Mouse (Mus musculus) ovary, adult 18-20 months (tissue): ENCODE results near the gene Nck1.

Experiments used
- DNase-seq: peaks from one replicate; pipeline ENCODE4 v3.0.0; 2022; ENCODE audit warnings: low spot score, mixed read lengths

The Nck1 gene

DNA sequence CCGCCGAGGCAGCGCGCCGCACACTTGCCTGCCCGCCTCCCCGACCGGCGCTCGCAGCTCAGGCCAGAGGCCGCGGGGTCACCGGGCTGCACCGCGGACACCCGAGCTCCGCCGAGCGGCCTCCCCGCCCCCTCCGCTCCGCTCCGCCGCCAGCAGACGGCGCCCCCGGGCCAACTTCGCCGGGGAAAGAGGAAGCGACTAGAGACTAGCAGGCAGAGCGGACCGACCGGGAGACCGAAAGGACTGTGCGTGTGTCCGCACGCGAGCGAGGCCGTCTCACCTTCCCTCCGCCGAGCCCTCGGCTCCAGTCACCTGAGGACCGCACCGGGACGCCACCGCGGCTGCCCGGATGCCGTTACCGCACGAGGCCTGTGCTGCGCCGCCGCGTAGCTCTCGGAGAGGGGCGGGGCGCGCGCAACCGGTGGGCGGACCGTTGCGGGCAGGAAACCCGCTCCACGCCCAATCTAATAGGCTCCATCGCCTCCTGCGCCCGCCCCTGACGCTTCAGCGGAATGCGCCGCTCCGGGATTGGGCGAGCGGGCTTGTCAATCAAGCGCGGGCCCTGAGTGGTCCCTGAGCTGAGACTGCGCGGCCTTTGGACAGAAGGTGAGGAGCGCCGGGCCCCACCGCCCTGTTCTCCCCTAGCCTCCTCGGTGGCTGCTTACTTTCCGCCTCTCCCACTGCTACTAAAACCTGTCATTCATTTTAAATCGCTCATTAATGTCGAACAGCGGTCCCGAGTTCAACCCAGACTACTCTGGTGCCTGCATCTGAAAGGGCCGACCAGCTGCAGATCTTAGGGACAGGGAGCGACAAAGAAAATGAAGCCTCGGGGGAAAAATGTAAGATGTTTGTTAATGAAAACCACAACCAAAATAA, at the start of gene Nck1:
Gene Nck1 (minus strand): TSS at position 420 of the 879 bp plus-strand sequence.
- peak; percentile 97 for DNase-seq

DNA sequence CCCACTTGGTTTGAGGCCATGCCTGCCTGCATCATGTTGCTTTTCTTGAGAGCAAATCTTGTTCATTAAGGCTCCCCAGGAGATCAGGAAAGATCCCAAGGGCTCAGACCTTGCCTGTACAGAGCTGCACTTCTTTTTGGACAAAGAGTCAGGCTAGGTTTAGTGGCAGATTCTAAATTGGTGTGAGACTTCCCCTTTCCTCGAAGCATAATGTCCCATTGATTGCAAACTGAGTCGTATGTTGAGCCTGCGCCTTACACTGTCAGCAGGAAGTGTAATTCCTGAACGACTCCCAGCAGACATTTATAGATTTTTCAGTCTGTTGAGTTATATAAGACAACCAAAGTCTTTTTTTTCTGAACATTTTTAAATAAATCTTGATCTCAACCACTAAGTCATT, 44.5 kb upstream of the Nck1 start:
- DNase-seq = no peak

DNA sequence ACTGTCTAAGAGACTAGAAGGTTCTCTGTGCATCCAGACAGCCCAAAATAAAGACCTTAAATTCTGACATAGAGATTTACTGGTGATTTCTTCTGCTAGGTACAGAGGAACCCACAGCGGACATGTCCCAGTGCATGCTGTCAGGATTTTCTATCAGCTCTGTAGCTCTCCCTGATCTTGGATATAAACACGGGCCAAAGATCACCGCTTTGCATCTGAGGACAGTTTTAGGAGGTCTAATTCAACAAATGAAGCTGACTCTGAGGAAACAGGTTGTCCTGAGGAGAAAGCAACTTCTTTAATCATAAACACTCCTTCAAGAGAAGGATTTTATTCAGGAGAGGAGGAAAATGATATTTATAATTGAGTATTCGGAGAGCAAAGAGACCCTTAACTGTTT, 38.1 kb upstream of the Nck1 start:
- no peak for DNase-seq

DNA sequence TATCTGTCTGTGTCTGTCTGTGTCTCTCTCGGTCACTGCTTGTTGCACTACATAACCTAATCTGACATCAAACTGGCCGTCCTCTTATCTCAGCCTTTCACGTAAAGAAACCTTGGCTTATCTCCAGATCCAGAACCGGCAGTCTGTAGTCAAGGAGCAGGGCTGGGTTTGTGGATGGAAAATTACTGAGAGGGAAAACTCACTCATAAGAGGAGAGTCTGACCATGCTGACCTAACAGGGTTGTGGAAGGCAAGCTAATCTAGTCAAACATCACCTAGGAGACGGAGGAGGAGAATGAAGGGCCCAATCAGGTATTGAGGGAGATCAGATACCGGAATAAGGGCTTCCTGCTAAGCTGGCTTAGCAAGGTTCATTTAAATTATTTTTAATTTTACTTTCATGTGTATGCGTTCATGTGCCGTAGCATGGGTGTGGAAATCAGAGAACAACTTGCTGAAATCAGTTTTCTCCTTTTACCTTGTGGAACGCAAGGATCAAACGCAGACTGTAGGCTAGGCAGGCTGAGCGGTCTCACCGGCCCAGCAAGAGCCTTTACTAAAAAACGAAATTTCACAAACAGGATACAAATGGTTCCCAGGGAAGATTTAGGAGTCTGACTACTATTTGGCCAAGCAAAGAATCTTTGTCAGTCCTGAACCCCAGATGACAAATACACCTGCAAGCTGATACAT, 37.1 kb upstream of the Nck1 start:
- DNase-seq = peak; percentile 51

DNA sequence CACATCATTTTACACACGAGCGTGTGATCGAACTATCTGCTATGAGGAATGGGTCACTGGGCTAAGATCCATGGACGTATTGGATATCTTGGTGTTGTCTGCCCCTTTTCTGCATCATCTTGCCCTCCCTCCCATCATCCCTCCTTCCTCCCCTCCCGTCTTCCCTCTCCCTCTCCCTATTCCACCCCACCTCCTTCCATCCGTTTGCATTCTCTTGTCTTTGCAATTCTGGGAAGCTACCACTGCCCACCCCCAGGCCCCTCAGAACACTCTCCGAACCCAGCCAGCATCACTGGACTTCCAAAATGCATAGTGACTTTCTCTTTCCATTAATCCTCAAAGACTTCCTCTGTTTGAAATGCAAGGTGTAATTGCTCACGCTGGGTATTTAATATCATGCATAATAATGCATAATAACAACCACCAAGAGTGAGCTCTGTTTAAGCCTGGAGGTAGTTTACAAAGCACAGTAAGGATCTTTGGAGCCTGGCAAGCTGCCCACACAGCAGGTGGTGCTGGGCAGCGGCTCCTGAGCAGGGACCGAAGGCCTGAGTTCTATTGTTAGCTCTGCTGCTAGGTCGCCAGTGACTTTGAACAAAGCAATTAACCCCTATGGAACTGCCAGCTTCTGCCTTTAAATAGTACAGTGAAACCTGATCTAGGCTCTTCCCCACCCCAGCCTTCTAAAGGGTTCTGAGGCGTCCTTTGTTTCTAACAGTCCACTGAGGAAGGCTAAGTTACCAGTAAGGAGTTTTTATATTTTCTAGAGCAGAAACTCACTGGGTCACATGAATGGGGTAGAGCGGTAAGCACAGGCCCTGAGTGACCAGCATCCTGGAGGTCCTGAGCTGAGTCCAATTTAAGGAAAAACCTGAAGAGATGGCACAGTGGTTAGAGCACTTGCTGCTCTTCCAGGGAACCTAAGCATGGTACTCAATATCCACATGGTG, 35.9 kb upstream of the Nck1 start:
- no peak for DNase-seq

DNA sequence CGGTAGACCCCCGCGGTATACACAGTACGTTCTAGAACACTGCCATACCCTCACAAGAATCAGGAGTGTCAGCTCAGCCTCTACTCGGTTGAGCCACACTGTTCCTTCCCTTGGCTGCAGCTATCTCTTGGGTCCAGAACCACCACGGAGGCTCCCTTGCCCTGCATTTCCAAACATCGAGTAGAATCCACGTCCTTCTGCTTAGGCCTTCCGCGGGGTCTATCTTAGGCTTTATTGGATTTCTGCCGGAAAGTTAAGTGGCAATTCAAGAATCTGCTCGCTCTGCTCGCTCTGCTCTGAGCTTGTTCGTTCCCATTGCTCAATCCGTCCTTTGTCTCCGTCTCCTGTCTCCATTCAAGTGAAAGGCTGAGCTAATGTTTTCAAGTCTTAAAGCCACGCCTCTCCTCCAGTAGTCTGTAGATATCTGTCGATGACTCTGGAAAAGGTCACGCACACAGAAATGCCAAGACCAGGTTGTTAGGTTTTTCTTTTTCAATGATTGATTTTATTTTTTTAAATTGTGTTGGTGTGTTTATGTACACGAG, 34.3 kb upstream of the Nck1 start:
- DNase-seq = no peak

DNA sequence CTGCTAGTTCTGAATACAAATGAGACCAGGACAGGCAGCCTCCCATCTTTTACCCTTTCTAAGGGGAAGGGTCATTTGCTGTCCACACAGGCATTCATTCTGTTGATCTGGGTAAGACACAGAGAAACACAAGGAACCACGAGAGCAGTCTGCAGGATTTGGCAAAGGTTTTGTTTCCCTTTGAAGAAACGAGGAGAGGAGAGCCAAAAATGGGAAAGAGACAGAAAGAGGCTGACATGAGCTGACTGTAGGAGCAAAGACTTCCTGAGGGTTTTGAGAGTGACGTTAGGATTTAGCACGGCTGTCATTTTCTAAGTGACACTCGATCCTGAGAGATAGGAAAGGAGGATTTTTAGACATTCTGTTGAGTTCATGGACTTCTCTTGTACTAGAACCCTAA, 28.0 kb upstream of the Nck1 start:
- no peak for DNase-seq

DNA sequence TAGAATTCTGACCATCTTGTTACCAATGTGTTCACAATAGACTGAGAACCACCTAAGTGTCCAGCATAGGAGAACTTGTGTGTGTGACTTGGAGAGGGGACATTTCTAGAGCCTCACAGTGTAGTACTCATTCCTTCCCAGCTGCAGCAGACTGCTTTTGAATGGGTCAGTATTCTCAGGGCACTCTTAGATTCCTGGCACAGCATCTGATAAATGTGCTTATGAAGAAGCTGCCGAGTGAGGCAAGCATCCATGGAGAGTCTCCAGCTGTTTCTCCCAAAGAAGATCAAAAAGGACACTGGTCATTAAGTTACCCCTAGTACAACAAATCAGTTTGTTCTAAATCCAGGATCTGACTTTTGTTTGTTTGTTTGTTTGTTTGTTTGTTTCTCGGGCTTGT, 27.4 kb upstream of the Nck1 start:
- no peak for DNase-seq

DNA sequence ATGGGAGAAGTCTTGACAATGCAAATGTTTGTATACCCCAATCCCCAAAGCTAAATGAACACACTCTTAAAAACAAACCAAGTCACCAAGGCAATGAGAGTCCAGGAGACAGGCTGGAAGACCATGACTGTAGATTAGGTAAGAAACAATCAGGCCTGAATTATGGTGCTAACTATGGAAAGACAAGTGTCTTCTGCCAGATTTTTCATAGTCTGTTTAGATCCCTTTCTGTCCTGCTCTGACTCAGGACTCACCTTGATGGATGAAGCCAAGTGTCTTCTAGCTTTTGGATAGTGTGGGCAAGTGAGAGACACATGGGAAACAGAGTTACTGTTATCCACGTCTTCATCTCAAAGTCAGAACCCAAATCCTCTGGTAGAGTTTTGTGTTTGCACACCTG, 25.6 kb upstream of the Nck1 start:
- no peak for DNase-seq

DNA sequence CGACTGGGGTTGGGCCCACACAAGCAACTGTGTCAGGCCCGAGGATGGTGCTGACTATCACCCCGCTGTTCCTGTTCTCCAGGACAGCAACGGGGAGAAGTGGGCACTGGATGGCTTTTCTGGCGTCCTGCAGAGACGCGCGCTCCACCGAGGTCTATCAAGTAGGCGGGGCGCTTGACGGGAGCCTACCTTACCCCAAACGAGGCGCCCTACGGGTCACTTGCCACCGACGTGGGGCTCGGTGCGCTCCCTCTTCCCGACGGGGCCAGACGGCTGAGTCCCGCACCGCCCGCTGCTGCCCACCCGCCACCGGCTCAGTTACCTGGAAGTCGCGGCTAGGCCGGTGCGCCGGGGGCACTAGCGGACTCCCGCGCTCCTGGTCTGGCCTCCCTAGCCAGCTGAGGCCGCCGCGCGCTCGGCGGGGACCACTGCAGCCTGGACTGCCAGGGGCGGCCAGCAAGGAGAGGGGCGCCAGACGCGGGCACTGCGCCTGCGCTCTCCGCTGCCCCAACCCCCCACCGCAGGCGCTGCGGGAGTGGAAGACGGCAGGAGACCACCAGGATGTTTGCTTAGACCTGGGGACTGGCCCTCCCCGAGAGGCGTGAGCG, 24.8 kb upstream of the Nck1 start, which contains the start of gene Slc35g2:
Gene Slc35g2 (minus strand): TSS at position 465 of the 608 bp plus-strand sequence.
- DNase-seq = peak; percentile 8

DNA sequence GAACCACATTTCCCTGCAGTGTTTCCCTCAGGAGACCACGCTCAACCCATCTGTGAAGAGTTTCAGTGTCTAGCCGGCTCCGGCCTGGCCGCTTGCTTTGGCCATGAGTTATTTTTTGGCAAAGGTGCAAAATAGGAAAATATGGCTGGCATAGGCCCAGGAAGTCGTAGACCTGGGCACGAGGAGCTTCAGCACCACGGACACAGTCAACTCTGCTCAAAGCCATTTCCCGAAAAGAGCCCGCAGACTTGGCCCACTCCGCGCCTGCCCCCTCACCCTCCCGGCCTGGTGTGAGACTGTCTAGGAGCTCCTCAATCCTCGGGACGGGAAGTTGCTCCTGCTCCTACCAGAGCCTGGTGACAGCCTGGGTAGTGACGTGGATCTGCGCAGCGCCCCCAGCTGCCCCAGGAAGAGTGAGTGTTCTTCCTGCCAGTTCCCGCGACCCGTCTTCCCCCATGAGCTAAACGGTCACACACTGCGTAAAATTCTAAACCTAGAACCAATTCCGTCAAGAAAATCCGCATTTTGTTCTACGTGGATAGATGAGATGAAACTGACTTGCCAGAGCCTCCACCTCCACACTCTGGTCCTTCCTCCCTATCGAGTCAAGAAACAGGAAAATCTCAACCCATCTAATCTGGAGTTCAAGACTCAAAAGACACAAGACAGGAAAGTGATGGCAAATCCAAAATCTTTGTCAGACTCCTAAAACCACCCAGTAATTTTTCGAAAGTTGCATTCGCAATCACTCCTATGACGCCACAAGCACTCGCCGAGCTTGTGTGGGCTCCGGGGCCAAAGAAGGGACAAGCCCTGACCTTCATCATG, 24.1 kb upstream of the Nck1 start:
- DNase-seq = no peak

DNA sequence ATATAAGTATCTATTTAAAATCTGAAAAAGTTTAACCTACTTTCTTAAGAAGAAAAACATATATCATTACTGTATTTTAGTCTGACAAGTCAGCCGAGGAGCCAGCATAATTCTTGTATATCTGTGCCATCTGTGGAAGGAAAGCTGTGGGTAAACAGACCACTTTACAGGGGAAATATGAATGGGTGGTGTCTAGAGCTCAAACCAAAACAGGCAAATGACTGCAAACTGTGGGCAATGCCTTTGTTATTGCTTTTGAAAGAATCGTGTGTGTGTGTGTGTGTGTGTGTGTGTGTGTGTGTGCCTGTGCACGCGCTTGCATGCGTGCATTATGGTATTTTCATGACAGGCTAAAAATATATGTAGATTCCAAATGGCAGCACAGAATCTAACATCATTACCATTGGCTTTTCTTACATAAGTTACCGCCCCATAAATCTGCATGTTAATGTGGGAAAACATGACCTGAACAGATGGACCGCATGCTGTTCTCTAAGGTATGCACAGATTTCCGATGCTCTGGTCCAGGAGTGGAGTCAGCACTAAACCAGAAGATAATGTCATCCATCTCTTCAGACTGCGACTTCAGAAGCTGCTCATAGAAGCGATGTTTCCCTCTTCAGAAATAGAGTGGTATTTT, 14.4 kb upstream of the Nck1 start:
- DNase-seq = no peak

DNA sequence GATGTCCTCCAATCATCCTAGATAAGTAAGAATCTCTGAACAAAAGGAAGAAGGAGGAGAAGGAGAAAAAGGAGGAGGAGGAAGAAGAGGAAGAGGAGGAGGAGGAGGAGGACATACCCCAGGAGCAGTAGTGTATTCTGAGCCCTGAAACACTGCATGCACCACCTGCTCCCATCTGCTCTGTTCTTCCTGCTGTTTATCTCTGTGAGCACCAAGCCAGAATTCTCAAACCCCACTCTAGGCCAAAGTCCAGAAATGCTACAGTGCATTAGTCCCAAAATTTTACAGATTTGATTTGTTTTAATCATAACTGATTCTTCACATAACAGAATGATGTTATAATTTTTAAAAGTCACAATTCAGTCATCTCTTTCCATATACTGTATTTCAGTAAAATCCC, 13.1 kb upstream of the Nck1 start:
- DNase-seq = no peak

DNA sequence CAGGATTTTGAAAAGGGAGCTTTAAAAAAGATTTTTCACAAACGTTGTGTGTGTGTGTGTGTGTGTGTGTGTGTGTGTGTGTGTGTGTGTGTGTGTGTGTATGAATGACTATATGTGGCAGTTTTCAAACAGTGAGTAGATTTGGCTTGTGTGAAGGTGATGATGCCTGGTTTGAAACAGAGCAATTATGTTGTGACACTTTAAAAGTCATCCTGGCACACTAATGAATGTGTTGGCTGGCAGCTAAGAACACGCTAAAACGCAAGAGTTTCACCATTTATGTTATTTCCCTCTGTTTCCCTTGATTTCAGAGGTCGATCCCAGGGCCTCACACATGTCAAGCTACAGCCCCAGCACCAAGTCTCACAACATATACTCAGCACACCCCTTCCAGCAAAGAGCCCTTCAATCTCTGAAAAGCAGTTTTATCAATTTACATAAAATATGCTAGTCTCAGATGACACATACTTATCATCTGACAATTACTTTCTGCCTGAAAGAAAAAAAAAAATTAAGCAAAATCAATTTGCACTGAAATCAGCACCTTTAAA, 12.2 kb upstream of the Nck1 start:
- DNase-seq = no peak

DNA sequence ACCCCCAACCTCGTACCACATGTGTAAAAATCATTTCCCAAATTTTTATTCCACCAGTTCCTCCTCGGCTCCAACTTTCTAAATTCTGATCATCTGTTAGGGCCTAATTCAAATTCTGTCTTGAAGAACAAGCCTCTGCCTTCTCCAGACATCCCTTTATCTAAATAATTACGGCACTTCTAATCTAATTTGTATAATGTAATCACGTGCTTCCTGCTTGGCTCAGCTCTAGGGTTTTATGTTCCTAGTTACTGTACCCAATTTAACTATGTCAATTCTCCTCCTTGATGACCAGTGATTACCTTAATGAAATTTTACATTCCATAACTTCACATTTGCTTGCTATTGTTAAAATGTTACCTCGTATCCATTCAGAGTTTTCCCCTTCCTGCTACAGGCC, 9.8 kb upstream of the Nck1 start:
- no peak for DNase-seq

DNA sequence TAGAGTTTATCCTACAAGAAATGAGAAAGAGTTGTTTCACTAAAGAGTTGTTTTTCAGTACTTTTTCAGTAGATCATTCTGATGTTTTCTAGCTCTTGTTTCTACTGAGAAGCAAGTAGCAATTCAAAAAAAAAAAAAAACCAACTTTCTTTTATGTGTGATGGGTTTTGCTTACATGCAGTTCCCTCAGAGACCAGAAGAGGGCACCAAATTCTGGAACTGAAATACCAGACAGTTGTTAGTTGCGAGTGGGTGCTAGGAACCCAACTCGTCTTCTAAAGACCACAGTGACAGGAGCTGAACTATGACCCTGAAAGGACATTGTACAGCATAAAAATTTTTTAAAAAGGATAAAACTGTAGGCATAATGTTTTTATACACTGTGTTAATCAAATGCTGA, 2.4 kb upstream of the Nck1 start:
- no peak for DNase-seq

DNA sequence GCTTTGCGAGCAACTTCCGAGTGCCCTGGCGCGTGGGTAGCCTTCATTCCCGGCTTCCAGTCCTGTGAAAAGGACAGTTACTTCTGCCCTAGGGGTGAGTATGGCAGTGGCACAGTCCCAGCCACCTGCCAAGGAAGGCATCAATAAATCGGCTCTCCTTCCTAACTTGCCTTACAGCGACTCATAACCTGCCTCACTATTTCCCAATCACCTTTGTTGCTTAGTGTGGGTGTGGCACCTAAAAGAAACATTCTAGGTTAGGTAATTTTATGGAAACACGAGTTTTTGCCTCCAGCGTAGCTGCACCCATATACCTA, 618 bp upstream of the Nck1 start:
- no peak for DNase-seq

DNA sequence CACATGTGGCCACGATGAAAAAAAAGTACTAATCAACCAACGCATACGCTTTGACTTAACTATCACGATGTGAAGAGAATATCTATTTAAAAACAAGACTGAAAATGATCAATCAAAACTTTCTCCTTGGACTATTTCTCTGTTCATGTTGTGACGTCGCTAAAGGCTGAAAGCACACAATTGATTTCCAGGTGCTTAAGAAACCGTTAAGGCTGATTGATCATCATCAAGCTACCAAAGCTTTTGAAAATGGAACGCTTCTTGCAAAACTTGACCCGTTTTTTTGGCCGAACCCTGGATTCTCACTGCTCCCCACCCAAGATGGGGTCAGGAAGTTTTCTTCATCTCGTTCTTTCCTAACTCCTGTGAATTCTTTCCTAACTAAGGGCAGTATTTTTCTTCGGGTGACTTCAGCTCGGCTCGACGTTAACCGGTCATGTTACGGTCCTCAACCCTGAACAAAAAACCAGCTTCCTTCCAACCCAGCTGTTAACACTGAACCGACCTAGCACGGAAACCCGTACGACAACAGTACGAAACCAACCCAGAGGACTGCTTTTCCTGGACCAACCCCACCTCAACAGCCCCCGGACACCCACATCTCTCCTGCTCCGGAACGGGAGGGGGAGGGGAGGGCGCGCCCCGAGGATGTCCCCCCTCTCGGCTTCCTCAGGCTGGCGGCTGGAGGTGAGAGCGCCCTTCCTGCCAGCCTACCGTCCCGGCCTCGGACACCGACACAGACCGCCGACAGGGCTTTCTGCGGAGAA, 803 bp downstream of the Nck1 start:
- DNase-seq = no peak

DNA sequence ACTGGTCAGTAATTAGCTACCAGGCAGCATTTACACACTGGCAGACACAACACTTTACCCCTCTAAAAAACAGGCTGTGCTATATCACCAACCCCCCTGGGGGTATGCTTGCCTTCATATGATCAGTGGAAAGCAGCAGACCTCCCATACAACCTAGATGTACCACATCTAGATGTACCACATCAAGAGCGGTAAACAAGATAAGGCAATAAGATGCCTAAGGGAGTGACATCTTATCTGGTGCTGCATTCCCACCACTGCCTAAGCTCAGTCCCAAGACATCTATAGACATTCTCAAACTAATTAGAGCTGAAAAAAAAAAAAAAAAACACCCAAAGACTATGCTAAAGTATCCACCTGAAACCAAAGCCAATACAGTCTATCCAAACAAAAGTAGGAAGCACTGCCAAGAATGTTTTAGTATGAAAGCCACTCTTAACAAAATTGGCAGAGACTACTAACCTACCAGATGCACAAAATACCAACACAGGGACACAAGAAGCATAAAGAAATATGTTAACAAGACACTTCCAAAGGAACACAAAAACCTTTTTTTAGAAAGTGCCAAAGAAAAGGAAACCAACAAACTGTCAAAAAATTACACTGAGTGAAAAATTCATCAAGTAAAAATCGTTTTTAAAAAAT, 10.2 kb downstream of the Nck1 start:
- DNase-seq = no peak
